Mouse (Mus musculus) liver, embryonic 12.5 days (tissue): ENCODE measurements around the gene Hhat. TPM values are rescaled to one million over a fixed set of nuclear protein-coding genes. Genes with fewer than 3 reads are reported as not detected.

Source experiments
- ATAC-seq: fragments of 200-750 bp; cut with Nextera tagmentation; 2 replicates; pipeline ENCODE4 v1.8.0; 2017; ENCODE audit warnings: moderate number of reproducible peaks, mild to moderate bottlenecking, moderate library complexity
- H3K27ac ChIP-seq: fragments of 300-500 bp; sonication (generic); 2 replicates; pipeline ENCODE4 v1.5.1; 2016; ENCODE audit warnings: mild to moderate bottlenecking
- H3K27me3 ChIP-seq: fragments of 300-500 bp; sonication (generic); replicated peaks from 2 replicates; pipeline ENCODE4 v1.6.1; 2016; ENCODE audit warnings: mild to moderate bottlenecking, moderate library complexity
- H3K36me3 ChIP-seq: fragments of 300-500 bp; sonication (generic); 2 replicates; pipeline ENCODE4 v1.6.1; 2016; ENCODE audit warnings: mild to moderate bottlenecking, moderate library complexity
- H3K4me1 ChIP-seq: fragments of 300-500 bp; sonication (generic); 2 replicates; pipeline ENCODE4 v1.6.1; 2016
- H3K4me2 ChIP-seq: fragments of 300-500 bp; sonication (generic); 2 replicates; pipeline ENCODE4 v1.6.1; 2016; ENCODE audit warnings: mild to moderate bottlenecking, moderate library complexity
- H3K4me3 ChIP-seq: fragments of 300-500 bp; sonication (generic); 2 replicates; pipeline ENCODE4 v1.5.1; 2016; ENCODE audit warnings: mild to moderate bottlenecking, moderate library complexity
- H3K9ac ChIP-seq: fragments of 300-500 bp; sonication (generic); 2 replicates; pipeline ENCODE4 v1.6.1; 2016; ENCODE audit warnings: mild to moderate bottlenecking, moderate library complexity
- H3K9me3 ChIP-seq: fragments of 300-500 bp; sonication (generic); replicated peaks from 2 replicates; pipeline ENCODE4 v1.6.1; 2016; ENCODE audit warnings: mild to moderate bottlenecking, moderate library complexity
- WGBS: fragments of 180-500 bp; shearing (Covaris S2); methylation state at CpG from one replicate; pipeline ENCODE4 v1.1.7; 2016; ENCODE audit not compliant: insufficient replicate concordance; 5-methylcytosine and 5-hydroxymethylcytosine counted together
- polyA plus RNA-seq: library from polyadenylated mRNA; unstranded; fragments of >200 nt; fragmentation: Nextera tagmentation; extraction: Ambion mirVana; gene quantifications from 2 replicates; pipeline ENCODE4 v1.2.1, GENCODE M21; 2016

Gene Hhat
- polyA plus RNA-seq, 1 experiment from 2014 or later, result 2.1 TPM

DNA sequence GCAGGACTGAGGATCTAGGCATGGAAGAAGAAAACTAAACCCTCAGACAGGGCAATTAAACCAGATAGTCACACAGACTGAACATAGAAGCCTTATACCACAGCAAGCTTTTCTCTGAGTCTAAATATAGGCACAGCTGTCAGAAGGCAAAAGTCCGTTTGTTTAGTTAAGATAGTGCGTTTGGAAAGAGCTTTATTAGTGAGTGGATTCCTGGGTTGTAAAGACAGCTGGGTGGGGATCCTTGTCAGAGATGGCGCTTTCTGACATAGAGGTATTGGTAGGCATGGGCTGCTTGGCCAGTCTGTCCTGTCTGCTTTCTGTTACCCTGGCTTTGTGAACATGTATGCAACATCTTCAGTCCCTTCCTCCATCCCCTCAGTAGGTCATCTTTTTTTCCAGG is 314.0 kb downstream of the Hhat start:
- Histone ChIP-seq H3K27me3 (no peaks in the 10 kb centered on the region), H3K4me3 (no peak overlapping the region), H3K9ac (no peak overlapping the region), H3K9me3 (no peaks in the 10 kb centered on the region), H3K27ac (no peak overlapping the region), H3K4me2 (no peak overlapping the region), H3K36me3 (no peaks in the 10 kb centered on the region), H3K4me1 (no peaks in the 10 kb centered on the region)
- WGBS, result 51% methylated on average over 3 of the region's 3 CpGs
- ATAC-seq, result no peak

DNA sequence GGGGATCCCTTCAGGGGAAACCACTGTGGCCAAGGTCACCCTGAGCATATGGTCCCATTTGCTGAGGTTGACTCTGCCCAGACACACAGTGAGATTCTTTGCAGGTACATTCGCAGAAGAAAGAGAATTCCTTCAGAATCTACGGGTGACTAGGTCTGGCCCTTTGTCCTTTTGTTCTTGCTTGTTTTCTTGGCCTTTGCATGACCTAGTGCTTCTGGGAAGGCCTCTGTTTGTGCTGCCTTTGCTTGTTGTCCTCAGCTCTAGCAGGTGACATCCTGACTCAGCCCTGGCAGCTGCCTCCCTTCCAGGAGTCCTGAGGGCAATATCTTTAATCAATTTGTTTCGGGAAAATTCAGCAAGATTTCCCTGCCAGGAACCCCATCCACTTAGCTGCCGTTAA is 316.0 kb downstream of the Hhat start:
- Histone ChIP-seq H3K36me3 (no peaks in the 10 kb centered on the region), H3K9me3 (no peaks in the 10 kb centered on the region), H3K4me1 (no peaks in the 10 kb centered on the region), H3K9ac (no peak overlapping the region), H3K27ac (no peak overlapping the region), H3K4me2 (no peak overlapping the region), H3K4me3 (no peak overlapping the region), H3K27me3 (no peaks in the 10 kb centered on the region)
- no peak for ATAC-seq
- 42% methylated on average over 4 of the region's 4 CpGs for WGBS

DNA sequence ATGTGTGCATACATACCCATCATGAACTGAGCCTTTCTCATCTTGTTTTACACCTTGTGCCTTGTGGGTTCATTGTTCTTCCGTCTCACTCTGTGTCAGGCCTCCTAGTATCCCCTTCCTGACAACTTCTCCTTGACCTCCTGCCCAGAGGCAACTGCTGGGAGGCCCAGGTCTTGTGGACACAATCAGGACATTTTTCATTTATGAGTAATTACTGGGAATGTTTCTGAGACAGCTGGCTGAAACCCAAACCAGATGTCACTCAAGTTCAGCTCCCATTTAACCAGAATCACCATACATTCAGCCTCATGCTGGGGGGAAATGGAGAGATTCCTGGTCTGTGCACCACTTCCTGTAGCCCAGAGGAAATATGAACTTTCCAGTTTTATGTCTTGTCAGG is 316.5 kb downstream of the Hhat start:
- no peak overlapping the region for H3K4me2 ChIP-seq

DNA sequence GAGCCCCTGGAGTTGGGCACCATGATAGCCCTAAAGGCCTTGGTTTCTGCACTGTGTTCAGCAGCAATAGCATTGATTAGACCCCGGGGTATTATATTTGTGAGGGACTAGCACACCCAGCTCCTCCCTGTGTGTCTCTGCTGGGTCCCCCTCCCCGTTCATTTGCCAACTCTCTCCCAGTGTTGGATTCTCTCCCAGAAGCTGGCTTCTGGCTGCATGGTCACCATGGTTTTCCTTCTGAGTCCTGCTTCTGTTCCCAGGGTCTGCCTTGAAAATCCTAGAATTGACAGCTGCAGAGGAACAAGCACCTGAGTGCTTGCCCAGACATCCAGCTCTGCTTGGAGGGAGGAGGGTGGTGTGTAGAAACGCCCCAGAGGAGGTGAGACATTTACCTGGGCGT is 319.3 kb downstream of the Hhat start:
- no peaks in the 10 kb centered on the region for H3K9me3 ChIP-seq
- H3K9ac ChIP-seq, result no peak overlapping the region
- no peak for ATAC-seq
- no peak overlapping the region for H3K4me2 ChIP-seq
- H3K27me3 ChIP-seq, result no peaks in the 10 kb centered on the region
- no peak overlapping the region for H3K27ac ChIP-seq
- no peaks in the 10 kb centered on the region for H3K4me1 ChIP-seq
- H3K4me3 ChIP-seq, result no peak overlapping the region
- 45% methylated on average over 4 of the region's 4 CpGs for WGBS
- H3K36me3 ChIP-seq, result no peaks in the 10 kb centered on the region

More for the DNA sequence above, 316.5 kb downstream of the Hhat start:
- no peak for ATAC-seq
- H3K4me1 ChIP-seq, result no peaks in the 10 kb centered on the region
- H3K27me3 ChIP-seq, result no peaks in the 10 kb centered on the region
- H3K4me3 ChIP-seq, result no peak overlapping the region
- H3K9me3 ChIP-seq, result no peaks in the 10 kb centered on the region
- no peak overlapping the region for H3K27ac ChIP-seq
- H3K36me3 ChIP-seq, result no peaks in the 10 kb centered on the region
- no peak overlapping the region for H3K9ac ChIP-seq
- WGBS, result 58% methylated on average over 1 of the region's 1 CpGs

DNA sequence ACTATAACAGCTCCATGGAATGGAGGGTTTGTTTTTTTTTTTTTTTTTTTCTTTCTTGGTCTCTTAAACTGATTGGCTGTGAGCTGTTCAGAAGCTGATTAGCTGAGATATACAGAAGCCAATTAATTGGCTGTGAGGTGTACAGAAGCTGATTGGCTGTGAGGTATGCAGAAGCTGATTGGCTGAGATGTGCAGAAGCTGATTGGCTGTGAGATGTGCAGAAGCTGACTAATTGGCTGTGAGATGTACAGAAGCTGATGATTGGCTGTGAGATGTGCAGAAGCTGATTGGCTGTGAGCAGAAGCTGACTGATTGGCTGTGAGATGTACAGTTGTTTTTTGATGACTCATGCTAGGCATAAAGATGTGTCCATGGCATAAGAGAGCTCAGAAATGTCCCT is 320.6 kb downstream of the Hhat start:
- Histone ChIP-seq H3K27ac (no peak overlapping the region), H3K27me3 (no peaks in the 10 kb centered on the region)

DNA sequence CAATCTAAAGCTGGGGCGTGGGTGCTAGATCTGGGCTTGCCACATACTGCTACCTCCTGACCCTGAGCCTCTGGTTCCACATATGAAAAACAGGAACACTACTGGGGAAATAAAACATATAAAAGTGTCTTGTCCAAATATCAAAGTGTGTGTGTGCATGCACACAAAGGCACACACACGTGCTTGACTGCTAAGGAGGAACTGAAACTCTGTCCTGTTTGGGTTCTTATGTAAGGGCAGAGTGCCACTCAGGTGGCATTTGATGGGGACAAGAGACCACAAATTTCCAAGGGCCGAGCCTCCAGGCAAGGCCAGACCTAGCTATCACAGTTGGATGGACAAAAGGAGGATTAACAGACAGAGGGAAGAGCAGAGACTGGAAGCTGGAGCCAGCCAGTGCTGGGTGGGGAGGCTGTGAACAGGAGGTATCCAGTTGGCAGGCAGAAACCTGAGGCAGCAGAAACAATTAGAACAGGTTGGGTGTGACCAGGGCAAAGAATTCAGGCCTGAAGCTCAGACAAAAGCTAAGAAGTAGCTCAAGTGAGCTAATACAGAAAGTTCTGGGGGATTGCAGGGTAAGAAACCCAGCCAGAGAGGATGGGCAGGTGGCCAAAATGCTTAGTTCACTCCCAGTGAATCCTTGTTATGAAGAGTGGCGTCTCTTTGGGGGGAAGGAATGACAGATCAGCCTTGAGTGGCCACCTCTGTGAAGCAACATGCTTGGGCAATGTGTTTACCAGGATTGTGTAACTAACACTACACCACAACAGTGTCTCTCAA is 321.3 kb downstream of the Hhat start:
- Histone ChIP-seq H3K9ac (no peak overlapping the region), H3K4me3 (no peak overlapping the region), H3K36me3 (no peaks in the 10 kb centered on the region), H3K27ac (no peak overlapping the region), H3K27me3 (no peaks in the 10 kb centered on the region), H3K9me3 (no peaks in the 10 kb centered on the region), H3K4me1 (no peaks in the 10 kb centered on the region), H3K4me2 (no peak overlapping the region)
- ATAC-seq, result no peak
- WGBS, result 36% methylated on average over 4 of the region's 4 CpGs

More for the DNA sequence above, 320.6 kb downstream of the Hhat start:
- no peak overlapping the region for H3K9ac ChIP-seq
- H3K36me3 ChIP-seq, result no peaks in the 10 kb centered on the region
- no peak overlapping the region for H3K4me2 ChIP-seq
- no peak overlapping the region for H3K4me3 ChIP-seq
- H3K4me1 ChIP-seq, result no peaks in the 10 kb centered on the region
- H3K9me3 ChIP-seq, result no peaks in the 10 kb centered on the region
- no peak for ATAC-seq

DNA sequence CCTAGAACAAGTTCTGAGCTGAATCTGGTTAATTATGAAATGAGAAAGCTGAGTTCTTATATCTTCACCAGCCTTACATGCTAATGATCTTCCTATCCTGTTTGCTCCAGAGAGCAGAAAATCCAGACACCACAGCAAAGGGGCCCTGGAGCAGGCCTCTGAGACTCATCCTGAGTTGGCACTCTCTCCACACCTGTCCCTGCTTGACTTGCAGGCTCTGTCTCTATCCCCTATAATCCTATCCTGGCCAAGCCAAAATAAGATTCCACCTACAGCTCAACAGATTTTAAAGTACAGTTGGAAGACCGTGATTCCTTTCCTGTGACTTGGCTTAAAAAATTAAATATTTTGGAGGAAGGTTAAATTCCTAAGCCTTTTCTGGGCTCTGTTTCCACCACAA is 322.5 kb downstream of the Hhat start:
- 63% methylated on average over 1 of the region's 1 CpGs for WGBS
- ATAC-seq, result no peak
- no peaks in the 10 kb centered on the region for H3K9me3 ChIP-seq

DNA sequence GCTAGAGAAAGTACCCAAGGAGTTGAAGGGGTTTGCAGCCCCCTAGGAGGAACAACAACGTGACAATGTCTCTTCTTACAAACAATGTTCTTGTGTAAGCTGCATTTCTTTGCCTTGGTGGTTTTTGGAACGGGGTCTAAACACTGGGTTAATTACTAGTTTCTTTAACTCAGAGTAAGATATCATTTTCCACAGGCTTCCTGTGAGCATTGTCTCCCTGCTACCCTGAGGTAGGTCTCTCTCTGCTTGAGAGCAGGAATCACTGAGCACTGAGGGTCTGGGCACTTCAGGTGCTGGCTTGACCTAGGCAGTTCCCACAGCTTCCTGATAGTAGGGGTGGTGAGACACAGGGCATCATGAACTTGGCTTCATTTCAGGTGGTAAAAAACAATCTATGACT is 323.4 kb downstream of the Hhat start:
- Histone ChIP-seq H3K36me3 (no peaks in the 10 kb centered on the region), H3K27ac (no peak overlapping the region), H3K27me3 (no peaks in the 10 kb centered on the region), H3K9ac (no peak overlapping the region), H3K4me3 (no peak overlapping the region), H3K9me3 (no peaks in the 10 kb centered on the region), H3K4me1 (no peaks in the 10 kb centered on the region), H3K4me2 (no peak overlapping the region)
- ATAC-seq, result no peak
- WGBS, result 43% methylated on average over 2 of the region's 2 CpGs

More for the DNA sequence above, 322.5 kb downstream of the Hhat start:
- H3K36me3 ChIP-seq, result no peaks in the 10 kb centered on the region
- no peak overlapping the region for H3K4me2 ChIP-seq
- H3K4me3 ChIP-seq, result no peak overlapping the region
- no peaks in the 10 kb centered on the region for H3K27me3 ChIP-seq
- H3K27ac ChIP-seq, result no peak overlapping the region
- no peaks in the 10 kb centered on the region for H3K4me1 ChIP-seq
- no peak overlapping the region for H3K9ac ChIP-seq

Other genes with a start within 250 kb of the Hhat start
- gene Sertad4, start 84.5 kb upstream of the Hhat start, polyA plus RNA-seq, result 1.8 and 3.6 TPM in 2 replicates